Mouse (Mus musculus): ENCODE measurements around the gene Slc22a18.

- TF ChIP-seq CTCF (IDR thresholded peaks at IDR 0.05; ENCODE audit: low read depth) (peak; percentile 73), EP300 (IDR thresholded peaks at IDR 0.05; ENCODE audit: low read depth) (no peak)
These were observed 32.3 kb downstream of the Slc22a18 start for GRCm38 (mm10) chr7:143505823-143506222.
